ENCODE assay signal across 26 mouse cellular contexts in genomic region chr8:125775031-125775430, GRCm38 (mm10).
"Had no signal": no experiment of that assay in that cellular context is flagged by ENCODE, and none has a peak within 500 bp of the region (broad histone marks: within the 10 kb centered on the region; RNA-seq: fewer than 3 reads in every experiment).

No protein-coding gene starts in this region.

- H3K4me2 ChIP-seq: embryonic facial prominence, embryonic 12.5 days; embryonic facial prominence, embryonic 13.5 days; embryonic facial prominence, embryonic 15.5 days; forebrain, embryonic 12.5 days; forebrain, embryonic 13.5 days; forebrain, embryonic 15.5 days had no signal

- H3K27me3 ChIP-seq: embryonic facial prominence, embryonic 12.5 days; embryonic facial prominence, embryonic 13.5 days; embryonic facial prominence, embryonic 15.5 days; forebrain, embryonic 12.5 days; forebrain, embryonic 13.5 days; forebrain, embryonic 15.5 days had no signal

- DNase-seq: cerebellum, adult 9-10 months; cerebellum, adult 9-11 months; cerebellum, postnatal 10 days; cerebellum, postnatal 14 days; cerebellum, postnatal 25 days; cerebellum, postnatal 36 days; embryo, embryonic 11 days; forebrain, postnatal 0 days; gastrocnemius, adult 2 months; gastrocnemius, postnatal 10 days; gastrocnemius, postnatal 14 days; gastrocnemius, postnatal 25 days; heart, adult 11 months; heart, adult 18-20 months; heart, adult 2 months had no signal

- H3K4me3 ChIP-seq: embryonic facial prominence, embryonic 10.5 days; embryonic facial prominence, embryonic 12.5 days; embryonic facial prominence, embryonic 13.5 days; embryonic facial prominence, embryonic 15.5 days; erythroblast, embryonic 14.5 days; forebrain, embryonic 10.5 days; forebrain, embryonic 12.5 days; forebrain, embryonic 13.5 days; forebrain, embryonic 15.5 days; gastrocnemius, adult 2 months; heart, adult 2 months had no signal

- H3K4me1 ChIP-seq: embryonic facial prominence, embryonic 12.5 days; embryonic facial prominence, embryonic 13.5 days; embryonic facial prominence, embryonic 15.5 days; forebrain, embryonic 13.5 days; forebrain, embryonic 15.5 days had no signal

- ATAC-seq: forebrain, embryonic 13.5 days; forebrain, embryonic 14.5 days; forebrain, embryonic 15.5 days; forebrain, embryonic 16.5 days; forebrain, postnatal 0 days had no signal

- H3K9me3 ChIP-seq: embryonic facial prominence, embryonic 10.5 days; embryonic facial prominence, embryonic 12.5 days; embryonic facial prominence, embryonic 13.5 days; embryonic facial prominence, embryonic 15.5 days; forebrain, embryonic 10.5 days; forebrain, embryonic 12.5 days; forebrain, embryonic 13.5 days; forebrain, embryonic 15.5 days had no signal

- H3K9ac ChIP-seq: embryonic facial prominence, embryonic 12.5 days; embryonic facial prominence, embryonic 13.5 days; embryonic facial prominence, embryonic 15.5 days; forebrain, embryonic 12.5 days; forebrain, embryonic 13.5 days; forebrain, embryonic 15.5 days; forebrain, postnatal 0 days had no signal

- H3K36me3 ChIP-seq: embryonic facial prominence, embryonic 10.5 days; embryonic facial prominence, embryonic 12.5 days; embryonic facial prominence, embryonic 13.5 days; embryonic facial prominence, embryonic 15.5 days; forebrain, embryonic 10.5 days had no signal

- H3K27ac ChIP-seq: embryonic facial prominence, embryonic 10.5 days; embryonic facial prominence, embryonic 12.5 days; embryonic facial prominence, embryonic 13.5 days; embryonic facial prominence, embryonic 15.5 days; forebrain, embryonic 10.5 days; forebrain, embryonic 12.5 days; forebrain, embryonic 13.5 days; forebrain, embryonic 15.5 days; gastrocnemius, adult 2 months; heart, adult 2 months had no signal
